Mouse (Mus musculus) kidney, adult 11 months (tissue): ENCODE measurements around the gene Zfp940.
A peak's percentile ranks its signal among the peaks of the same experiment; 100 is the strongest.

ENCODE experiments used
- DNase-seq: peaks from one replicate; pipeline ENCODE4 v3.0.0; 2022

Gene Zfp940

DNA sequence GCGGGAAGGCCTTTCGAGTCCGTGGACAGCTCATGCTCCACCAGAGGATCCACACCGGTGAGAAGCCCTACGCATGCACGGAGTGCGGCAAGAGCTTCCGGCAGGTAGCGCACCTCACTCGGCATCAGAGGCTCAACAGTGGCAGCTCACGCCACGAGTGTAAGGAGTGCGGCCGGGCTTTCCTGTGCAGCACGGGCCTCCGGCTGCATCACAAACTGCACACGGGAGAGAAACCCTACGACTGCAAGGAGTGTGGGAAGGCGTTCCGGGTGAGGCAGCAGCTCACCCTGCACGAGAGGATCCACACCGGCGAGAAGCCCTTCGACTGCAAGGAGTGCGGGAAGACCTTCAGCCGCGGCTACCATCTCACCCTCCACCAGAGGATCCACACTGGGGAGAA is 60.6 kb downstream of the Zfp940 start:
- no peak for DNase-seq

DNA sequence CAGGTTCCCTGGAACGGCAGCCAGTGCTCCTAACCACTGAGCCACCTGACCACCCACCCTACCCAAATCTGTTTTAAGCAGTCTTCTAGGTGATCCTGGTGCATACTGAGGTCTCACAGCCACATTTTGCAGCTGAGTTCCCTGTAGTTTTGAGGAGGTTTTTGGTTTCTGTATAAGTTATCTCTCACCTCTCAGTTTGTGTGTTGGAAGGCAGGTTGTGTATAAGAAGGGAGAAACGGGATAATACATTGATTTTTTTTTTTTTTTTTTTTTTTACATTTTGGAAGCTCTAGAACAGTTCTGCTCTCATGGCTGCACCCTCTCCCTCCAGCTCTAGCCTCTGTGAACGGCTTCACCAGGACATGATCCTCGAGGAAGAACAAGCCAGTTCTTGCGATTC is 67.6 kb downstream of the Zfp940 start:
- no peak for DNase-seq

DNA sequence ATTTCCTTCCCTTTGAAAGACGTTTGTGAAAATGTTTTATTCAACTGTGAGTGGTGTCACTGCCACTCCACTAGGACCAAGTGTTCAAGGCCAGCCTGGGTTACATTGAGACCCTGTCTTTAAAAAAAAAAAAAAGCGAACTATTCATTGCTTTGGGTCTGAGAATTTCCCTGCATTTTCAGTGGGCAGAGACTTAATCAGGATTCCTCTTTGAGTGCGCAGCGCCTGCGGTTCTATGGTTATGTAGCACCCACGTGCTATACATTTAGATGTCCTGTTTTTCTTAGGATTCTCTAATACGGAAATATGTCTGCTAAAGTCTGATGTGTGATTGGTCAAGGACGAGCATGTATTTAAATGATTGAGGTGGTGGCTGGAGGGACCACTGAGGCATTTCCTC is 68.4 kb downstream of the Zfp940 start:
- DNase-seq, result no peak

DNA sequence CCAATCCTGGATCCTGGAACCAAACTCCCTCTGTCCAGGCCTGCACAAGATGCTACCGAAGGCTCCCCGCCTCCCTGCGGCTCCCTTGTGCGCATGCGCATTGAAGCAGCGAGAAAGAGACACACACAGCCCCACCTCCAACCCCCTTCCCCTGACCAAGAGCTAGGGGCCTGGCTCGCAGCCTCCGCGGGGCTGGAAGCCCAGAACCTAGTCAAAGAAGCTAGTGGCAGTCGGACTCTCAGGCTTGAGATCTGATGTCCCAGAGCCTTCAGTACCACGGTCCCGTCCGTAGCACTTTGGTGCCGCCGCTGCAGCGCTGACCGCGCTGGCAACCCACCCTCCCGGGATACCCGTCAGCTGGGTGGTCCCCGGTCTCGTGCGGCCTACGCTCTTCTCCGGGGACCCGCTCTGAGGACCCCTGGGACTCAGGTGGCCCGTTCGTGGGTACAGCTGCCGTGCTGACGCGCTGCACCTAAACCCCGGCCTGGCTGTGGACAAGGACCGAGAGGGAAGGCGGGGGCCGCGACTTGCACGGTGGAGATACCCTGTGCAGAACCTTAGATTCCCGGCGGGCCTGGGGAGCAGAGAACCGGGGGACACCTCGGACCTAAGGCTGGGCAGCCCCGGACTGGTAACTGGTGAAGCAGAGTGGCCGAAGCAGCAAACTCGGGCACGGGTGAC is 69.5 kb downstream of the Zfp940 start, which contains the start of gene Zfp30:
Gene Zfp30 (plus strand): TSS at position 128 of the 681 bp plus-strand sequence.
- DNase-seq, result peak; percentile 81
